ENCODE assay signal across 9 mouse cellular contexts in the genomic region with DNA sequence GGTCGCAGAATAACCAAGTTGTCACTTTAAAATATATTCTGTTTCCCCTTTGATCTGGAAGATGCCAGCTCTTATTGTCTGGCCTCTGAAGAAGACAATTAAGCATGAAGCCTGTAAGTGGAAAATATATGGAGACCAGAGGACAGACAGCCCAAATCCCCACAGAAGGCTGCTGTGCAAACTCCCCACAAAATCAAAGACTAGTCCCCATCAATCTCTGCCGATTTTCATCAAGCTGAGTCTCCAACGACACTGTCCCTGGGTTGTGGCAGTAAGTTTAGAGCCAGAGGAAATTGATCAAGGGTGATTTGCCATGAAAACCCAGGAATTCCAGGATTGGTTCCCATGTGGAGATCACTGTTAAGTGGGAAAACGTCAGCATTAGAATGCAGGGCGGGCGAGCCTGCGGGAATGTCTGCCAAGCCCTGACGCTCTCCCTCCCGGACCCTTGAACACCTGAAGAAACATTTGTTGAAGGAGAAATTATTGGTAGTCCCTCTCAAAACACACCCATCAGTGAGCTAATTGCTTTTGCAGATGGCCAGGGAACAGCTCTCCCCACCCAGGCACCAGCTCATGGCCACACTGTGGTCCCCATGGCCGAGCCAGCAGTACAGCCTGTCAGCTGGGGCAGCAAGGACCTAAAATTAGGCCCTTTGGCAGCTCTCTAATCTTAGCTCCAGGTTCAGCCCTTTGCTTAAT.
DNase-seq lines count a peak whose midpoint lies in the region; ATAC-seq and TF ChIP-seq lines count a peak whose summit lies in the region.
"Had no signal": no experiment of that assay in that cellular context is flagged by ENCODE, and none has a peak within 500 bp of the region (broad histone marks: within the 10 kb centered on the region; RNA-seq: fewer than 3 reads in every experiment).

No protein-coding gene starts in this region.

- no peak overlapping the region for H3K4me2 ChIP-seq in heart, embryonic 12.5 days
- 0 out of 2 replicates have a peak overlapping the region, but pooled peaks have one; percentile 8 for H3K4me2 ChIP-seq in heart, embryonic 11.5 days
- no peak overlapping the region for H3K4me2 ChIP-seq in midbrain, embryonic 15.5 days

- H3K4me1 ChIP-seq in heart, embryonic 12.5 days (replicated peaks) = peaks cover 12% of the 10 kb centered on the region
- peaks cover 7% of the 10 kb centered on the region for H3K4me1 ChIP-seq in heart, embryonic 11.5 days (ENCODE audit: control insufficient read depth, insufficient read depth, low read length)
- peaks cover 27% of the 10 kb centered on the region for H3K4me1 ChIP-seq in midbrain, embryonic 15.5 days
- no peaks in the 10 kb centered on the region for H3K4me1 ChIP-seq in thymus, adult 2 months (replicated peaks; ENCODE audit: control insufficient read depth, insufficient read depth, low read length)

- H3K9me3 ChIP-seq in heart, embryonic 12.5 days (replicated peaks) = no peaks in the 10 kb centered on the region
- H3K9me3 ChIP-seq in heart, embryonic 11.5 days (replicated peaks; ENCODE audit: control insufficient read depth, low read length) = no peaks in the 10 kb centered on the region
- no peaks in the 10 kb centered on the region for H3K9me3 ChIP-seq in midbrain, embryonic 15.5 days

- no peak overlapping the region for H3K9ac ChIP-seq in heart, embryonic 12.5 days
- H3K9ac ChIP-seq in heart, embryonic 11.5 days (ENCODE audit: low read depth, low read length) = no peak overlapping the region
- H3K9ac ChIP-seq in midbrain, embryonic 15.5 days = no peak overlapping the region

- peak; percentile 38 to 65 for DNase-seq in heart, adult 18-20 months
- DNase-seq in embryo, embryonic 10 days (ENCODE audit: low spot score) = peak; percentile 70
- DNase-seq in frontal cortex, adult 2 months (ENCODE audit: extremely low spot score in 1 of 2, low spot score in 1 of 2) = no peak
- DNase-seq in thymus, postnatal 10 days (ENCODE audit: low spot score in 2 of 2) = no peak
- no peak for DNase-seq in thymus, adult 2 months
- DNase-seq: lung, postnatal 36 days had no signal

- ATAC-seq in heart, embryonic 12.5 days (ENCODE audit: insufficient number of reproducible peaks, low FRiP score) = no peak
- no peak for ATAC-seq in heart, embryonic 11.5 days (replicated peaks; ENCODE audit: insufficient number of reproducible peaks, low FRiP score, low TSS enrichment)
- ATAC-seq in midbrain, embryonic 15.5 days (replicated peaks) = 0 out of 2 replicates have a peak, but pooled peaks have one; percentile 9

- TF ChIP-seq POLR2A in thymus, adult 2 months (IDR thresholded peaks at IDR 0.05; ENCODE audit: control insufficient read depth, extremely low read depth, insufficient read depth, low read length, poor library complexity) = no peak

- WGBS in heart, embryonic 12.5 days = 57% methylated on average over 10 of the region's 10 CpGs
- WGBS in heart, embryonic 11.5 days (ENCODE audit: insufficient replicate concordance) = 53% methylated on average over 10 of the region's 10 CpGs
- 40% methylated on average over 10 of the region's 10 CpGs for WGBS in midbrain, embryonic 15.5 days
- WGBS in thymus, adult 2 months = 86% methylated on average over 10 of the region's 10 CpGs

- H3K36me3 ChIP-seq in heart, embryonic 12.5 days = no peaks in the 10 kb centered on the region
- H3K36me3 ChIP-seq in heart, embryonic 11.5 days (ENCODE audit: control insufficient read depth, insufficient read depth, low read length) = no peaks in the 10 kb centered on the region
- no peaks in the 10 kb centered on the region for H3K36me3 ChIP-seq in midbrain, embryonic 15.5 days (replicated peaks)
- H3K36me3 ChIP-seq in thymus, adult 2 months (ENCODE audit: control insufficient read depth, insufficient read depth, low read length) = no peaks in the 10 kb centered on the region

- no peak overlapping the region for H3K4me3 ChIP-seq in heart, embryonic 12.5 days
- no peak overlapping the region for H3K4me3 ChIP-seq in heart, embryonic 11.5 days (ENCODE audit: low read depth, low read length)
- no peak overlapping the region for H3K4me3 ChIP-seq in midbrain, embryonic 15.5 days
- no peak overlapping the region for H3K4me3 ChIP-seq in thymus, adult 2 months (ENCODE audit: control insufficient read depth, insufficient read depth, low read length)

- TF ChIP-seq CTCF in thymus, adult 2 months (IDR thresholded peaks at IDR 0.05; ENCODE audit: borderline replicate concordance, control insufficient read depth, extremely low read depth, insufficient read depth, low read length, poor library complexity) = no peak

- H3K27me3 ChIP-seq in heart, embryonic 12.5 days (replicated peaks) = peaks cover 30% of the 10 kb centered on the region
- H3K27me3 ChIP-seq in heart, embryonic 11.5 days (ENCODE audit: control insufficient read depth, insufficient read depth, low read length) = 0 out of 2 replicates have a peak, but pooled peaks cover 5% of the 10 kb centered on the region
- H3K27me3 ChIP-seq in midbrain, embryonic 15.5 days (replicated peaks) = no peaks in the 10 kb centered on the region
- no peaks in the 10 kb centered on the region for H3K27me3 ChIP-seq in thymus, adult 2 months (ENCODE audit: control insufficient read depth, insufficient read depth, low read length)

- no peak overlapping the region for H3K27ac ChIP-seq in heart, embryonic 12.5 days (ENCODE audit: poor library complexity, severe bottlenecking)
- no peak overlapping the region for H3K27ac ChIP-seq in heart, embryonic 11.5 days (ENCODE audit: low read depth, low read length)
- H3K27ac ChIP-seq in midbrain, embryonic 15.5 days = peak overlapping the region; percentile 81
- H3K27ac ChIP-seq in thymus, adult 2 months (ENCODE audit: control insufficient read depth, insufficient read depth, low read length) = no peak overlapping the region

Comparison
In these comparisons a context has a peak if more than half of its experiments do, and no peak if none do; other contexts are left out.
1. DNase-seq: peak in heart, adult 18-20 months (2 of 2) and embryo, embryonic 10 days (single experiment); none in frontal cortex, adult 2 months (0 of 2), thymus, postnatal 10 days (0 of 2) and thymus, adult 2 months (single experiment).